Mouse (Mus musculus): ENCODE measurements at regions not wholly inside any gene's neighbourhood (a gene's known extent, or its start where the extent isn't known, plus 50 kb on each side); places are given as distances from the start of the nearest gene placed in this dataset.

DNA sequence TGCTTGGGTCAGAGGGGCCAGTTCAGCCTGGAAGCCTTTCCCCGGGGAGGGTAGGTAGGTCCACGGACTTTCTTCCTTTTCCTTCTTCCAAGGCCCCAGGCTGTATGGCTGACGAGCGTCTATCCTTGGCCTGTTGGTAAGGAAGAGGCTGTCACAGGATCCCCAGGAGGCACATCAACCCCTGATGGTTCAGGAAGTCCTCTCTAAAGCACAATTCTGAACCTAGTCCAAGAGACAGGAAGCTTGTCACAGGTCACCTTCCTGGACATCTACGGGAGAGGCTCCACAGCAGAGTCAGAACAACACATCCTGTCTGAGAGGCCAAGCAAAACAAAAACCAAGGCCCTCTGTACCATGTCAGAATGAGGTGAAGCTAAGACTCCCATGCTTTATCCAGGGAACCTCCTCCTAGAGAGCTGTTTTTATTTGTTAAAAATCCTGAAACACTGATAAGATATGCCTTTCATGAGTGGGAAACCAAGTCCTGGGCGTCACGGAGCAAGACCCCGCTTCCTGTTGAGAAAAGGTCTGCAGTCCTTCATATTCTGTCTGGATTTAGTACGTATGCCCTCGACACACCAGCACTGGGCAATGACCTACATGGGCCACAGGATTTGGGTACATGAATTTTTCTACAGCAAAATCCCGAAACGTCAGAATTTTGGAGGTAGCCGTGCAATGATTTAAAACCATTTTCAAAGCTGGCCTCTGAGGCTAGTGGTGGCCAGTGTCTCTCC is 52.0 kb upstream of the Snrk start:
- H3K36me3 ChIP-seq (ENCODE audit: control insufficient read depth, insufficient read depth, low read length) = no peaks in the 10 kb centered on the region
- no peaks in the 10 kb centered on the region for H3K27me3 ChIP-seq (ENCODE audit: control insufficient read depth, insufficient read depth, low read depth, low read length)
- ATAC-seq (ENCODE audit: low read depth) = peak; percentile 83
- no peak overlapping the region for H3K4me3 ChIP-seq (ENCODE audit: low read length)
- H3K9me3 ChIP-seq (ENCODE audit: control insufficient read depth, low read length) = no peaks in the 10 kb centered on the region
- no peak overlapping the region for H3K4me2 ChIP-seq (ENCODE audit: low read depth, low read length)
- H3K9ac ChIP-seq (ENCODE audit: low read length) = no peak overlapping the region
- peaks cover 8% of the 10 kb centered on the region for H3K4me1 ChIP-seq (replicated peaks; ENCODE audit: control insufficient read depth, insufficient read depth, low read length)
- peak overlapping the region; percentile 49 for H3K27ac ChIP-seq (ENCODE audit: low read length)
- 61% methylated on average over 13 of the region's 13 CpGs for WGBS

DNA sequence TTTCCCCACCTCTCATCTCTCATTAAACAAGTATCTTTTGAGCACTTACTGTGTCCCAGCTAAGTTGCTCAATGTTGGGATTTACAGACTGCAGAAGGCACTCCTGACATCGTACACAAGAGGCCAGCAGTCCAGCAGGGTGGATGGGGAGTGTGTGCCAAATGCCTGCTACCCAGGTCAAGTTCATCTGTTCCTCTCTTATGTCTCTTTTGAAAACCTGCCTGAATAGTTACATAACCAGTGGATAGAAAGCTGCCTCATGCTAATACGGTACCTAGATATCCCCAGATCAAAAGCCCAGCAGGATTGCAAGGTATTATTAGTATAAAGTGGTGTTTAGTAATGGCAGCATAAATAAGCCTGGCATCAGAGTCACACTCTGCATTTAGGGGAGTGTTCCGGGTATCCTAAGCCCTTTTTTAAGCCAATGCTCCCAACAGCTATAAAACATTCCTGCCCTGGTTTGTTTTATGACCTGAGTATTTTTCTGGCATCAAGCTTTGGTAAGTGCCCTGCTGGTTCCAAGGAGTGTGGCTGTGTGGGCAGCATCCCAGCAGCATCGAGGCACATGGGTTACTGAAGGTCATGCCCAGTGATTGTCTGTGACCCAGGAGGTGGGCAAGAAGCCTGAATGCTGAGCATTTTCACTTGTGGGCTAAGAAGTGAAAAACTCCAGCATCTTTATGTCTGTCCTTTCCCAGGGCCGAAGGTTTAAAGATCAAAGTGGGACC is 59.1 kb upstream of the Pomgnt2 start:
- Histone ChIP-seq H3K4me3 (ENCODE audit: low read length) (no peak overlapping the region), H3K36me3 (ENCODE audit: control insufficient read depth, insufficient read depth, low read length) (no peaks in the 10 kb centered on the region), H3K27me3 (ENCODE audit: control insufficient read depth, insufficient read depth, low read depth, low read length) (no peaks in the 10 kb centered on the region), H3K4me2 (ENCODE audit: low read depth, low read length) (no peak overlapping the region), H3K27ac (ENCODE audit: low read length) (no peak overlapping the region), H3K4me1 (replicated peaks; ENCODE audit: control insufficient read depth, insufficient read depth, low read length) (peaks cover 5% of the 10 kb centered on the region; the same call in 1 of the 2 replicates), H3K9ac (ENCODE audit: low read length) (no peak overlapping the region), H3K9me3 (ENCODE audit: control insufficient read depth, low read length) (no peaks in the 10 kb centered on the region)
- no peak for ATAC-seq (ENCODE audit: low read depth)
- 69% methylated on average over 5 of the region's 5 CpGs for WGBS

- Histone ChIP-seq H3K4me3 (ENCODE audit: low read length) (no peak overlapping the region), H3K27me3 (ENCODE audit: control insufficient read depth, insufficient read depth, low read depth, low read length) (no peaks in the 10 kb centered on the region), H3K27ac (ENCODE audit: low read length) (peak overlapping the region; percentile 7; the same call in 1 of the 2 replicates), H3K9me3 (ENCODE audit: control insufficient read depth, low read length) (no peaks in the 10 kb centered on the region), H3K4me2 (ENCODE audit: low read depth, low read length) (no peak overlapping the region), H3K36me3 (ENCODE audit: control insufficient read depth, insufficient read depth, low read length) (no peaks in the 10 kb centered on the region), H3K9ac (ENCODE audit: low read length) (no peak overlapping the region), H3K4me1 (replicated peaks; ENCODE audit: control insufficient read depth, insufficient read depth, low read length) (peaks cover 15% of the 10 kb centered on the region)
- 55% methylated on average over 7 of the region's 7 CpGs for WGBS
- ATAC-seq (ENCODE audit: low read depth) = no peak
Measured at GRCm38 (mm10) chr9:122051716-122052115, 54.8 kb upstream of the Pomgnt2 start.

- Histone ChIP-seq H3K4me3 (ENCODE audit: low read length) (no peak overlapping the region), H3K4me2 (ENCODE audit: low read depth, low read length) (no peak overlapping the region), H3K27me3 (ENCODE audit: control insufficient read depth, insufficient read depth, low read depth, low read length) (no peaks in the 10 kb centered on the region), H3K27ac (ENCODE audit: low read length) (peak overlapping the region; percentile 7; the same call in 1 of the 2 replicates), H3K4me1 (replicated peaks; ENCODE audit: control insufficient read depth, insufficient read depth, low read length) (peaks cover 15% of the 10 kb centered on the region), H3K9ac (ENCODE audit: low read length) (no peak overlapping the region), H3K36me3 (ENCODE audit: control insufficient read depth, insufficient read depth, low read length) (no peaks in the 10 kb centered on the region), H3K9me3 (ENCODE audit: control insufficient read depth, low read length) (no peaks in the 10 kb centered on the region)
- WGBS = 28% methylated on average over 6 of the region's 6 CpGs
- ATAC-seq (ENCODE audit: low read depth) = 0 out of 2 replicates have a peak, but pooled peaks have one; percentile 26
Measured at GRCm38 (mm10) chr9:122051096-122051495, 54.2 kb upstream of the Pomgnt2 start.

DNA sequence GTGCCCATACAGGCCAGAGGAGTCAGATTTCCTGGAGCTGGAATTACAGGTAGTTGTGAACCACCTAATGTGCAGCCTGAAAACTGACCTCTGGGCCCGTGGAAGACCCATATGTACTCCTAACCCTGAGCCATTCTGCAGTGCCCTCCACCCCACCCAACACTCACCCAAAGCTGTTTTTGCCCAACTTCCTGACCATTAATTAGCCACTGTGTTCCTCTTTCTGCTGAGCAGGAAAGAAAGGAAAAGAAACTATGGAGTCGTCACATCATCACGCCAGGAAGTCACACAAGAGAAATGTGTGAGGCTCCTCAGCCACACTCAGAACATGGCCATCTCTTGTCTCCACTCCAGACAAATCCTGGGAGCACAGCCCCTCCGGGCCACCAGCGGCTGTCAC is 52.1 kb upstream of the Pomgnt2 start:
- Histone ChIP-seq H3K4me3 (ENCODE audit: low read length) (no peak overlapping the region), H3K27me3 (ENCODE audit: control insufficient read depth, insufficient read depth, low read depth, low read length) (no peaks in the 10 kb centered on the region), H3K4me2 (ENCODE audit: low read depth, low read length) (no peak overlapping the region), H3K27ac (ENCODE audit: low read length) (no peak overlapping the region), H3K4me1 (replicated peaks; ENCODE audit: control insufficient read depth, insufficient read depth, low read length) (peaks cover 15% of the 10 kb centered on the region), H3K36me3 (ENCODE audit: control insufficient read depth, insufficient read depth, low read length) (no peaks in the 10 kb centered on the region), H3K9me3 (ENCODE audit: control insufficient read depth, low read length) (no peaks in the 10 kb centered on the region), H3K9ac (ENCODE audit: low read length) (no peak overlapping the region)
- 32% methylated on average over 5 of the region's 5 CpGs for WGBS
- no peak for ATAC-seq (ENCODE audit: low read depth)

DNA sequence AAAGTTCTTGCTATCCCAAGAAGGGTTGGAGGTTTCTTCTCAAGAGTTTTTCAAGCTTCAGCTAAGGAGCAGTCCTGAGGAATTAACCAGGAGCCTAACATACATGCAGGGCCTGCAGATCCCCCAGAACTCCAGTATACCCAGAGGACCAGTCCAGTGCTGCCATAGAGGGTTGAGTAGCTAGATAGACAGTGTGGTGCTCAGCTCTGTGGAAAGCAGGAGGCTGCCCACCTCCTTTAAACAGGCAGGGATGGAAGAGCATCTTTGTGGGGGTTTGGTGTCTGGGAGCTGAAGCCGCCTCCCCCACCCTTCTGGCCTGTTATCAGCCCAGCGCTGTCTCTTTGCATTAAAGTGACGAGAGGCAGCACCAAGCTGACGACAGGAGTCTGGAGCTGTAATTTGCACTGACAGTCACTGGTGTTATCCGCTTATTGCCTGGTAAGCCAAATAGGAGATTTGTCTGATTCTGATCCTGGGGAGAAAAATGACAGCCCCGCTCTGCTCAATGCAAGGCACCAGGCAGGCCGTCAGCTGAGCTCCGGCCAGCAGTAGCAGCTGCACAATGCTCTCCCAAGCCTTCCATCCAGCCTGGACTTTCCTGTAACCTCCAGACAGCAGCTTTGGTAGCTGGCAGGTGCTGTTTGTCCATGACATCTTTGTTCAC is 51.2 kb upstream of the Pomgnt2 start:
- H3K4me1 ChIP-seq (replicated peaks; ENCODE audit: control insufficient read depth, insufficient read depth, low read length) = peaks cover 15% of the 10 kb centered on the region
- no peak overlapping the region for H3K4me2 ChIP-seq (ENCODE audit: low read depth, low read length)
- 50% methylated on average over 8 of the region's 8 CpGs for WGBS
- no peak overlapping the region for H3K27ac ChIP-seq (ENCODE audit: low read length)
- no peak overlapping the region for H3K4me3 ChIP-seq (ENCODE audit: low read length)
- ATAC-seq (ENCODE audit: low read depth) = 0 out of 2 replicates have a peak, but pooled peaks have one; percentile 45
- no peaks in the 10 kb centered on the region for H3K27me3 ChIP-seq (ENCODE audit: control insufficient read depth, insufficient read depth, low read depth, low read length)
- H3K9me3 ChIP-seq (ENCODE audit: control insufficient read depth, low read length) = no peaks in the 10 kb centered on the region
- no peaks in the 10 kb centered on the region for H3K36me3 ChIP-seq (ENCODE audit: control insufficient read depth, insufficient read depth, low read length)
- H3K9ac ChIP-seq (ENCODE audit: low read length) = no peak overlapping the region
